Mouse (Mus musculus): ENCODE measurements at regions not wholly inside any gene's neighbourhood (a gene's known extent, or its start where the extent isn't known, plus 50 kb on each side); places are given as distances from the start of the nearest gene placed in this dataset.

DNA sequence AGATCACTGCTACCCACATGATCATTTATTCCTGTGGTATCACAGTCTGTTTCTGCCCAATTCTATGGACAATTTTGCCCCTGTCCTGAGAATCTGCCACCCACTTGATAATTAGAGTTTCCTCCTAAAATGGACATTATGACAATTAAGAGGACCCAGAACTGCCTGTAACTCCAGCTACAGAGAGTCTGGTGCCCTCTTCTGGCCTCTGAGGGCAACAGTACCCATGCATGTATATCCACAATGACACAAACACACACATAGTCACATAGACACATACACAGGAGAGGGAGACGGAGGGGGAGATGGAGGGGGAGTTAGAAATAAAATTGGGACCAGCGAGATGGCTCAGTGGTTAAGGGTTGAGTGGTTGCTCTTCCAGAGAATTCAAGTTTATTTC lies 170.9 kb upstream of the Ercc4 start:
- TF ChIP-seq TAL1 (conservative IDR thresholded peaks at IDR 0.05; ENCODE audit: low read depth, low read length) (no peak), GATA1 (IDR thresholded peaks at IDR 0.05; ENCODE audit: borderline replicate concordance, low read length) (no peak), CTCF (IDR thresholded peaks at IDR 0.05; ENCODE audit: low read depth, low read length) (no peak), POLR2AphosphoS5 (IDR thresholded peaks at IDR 0.05; ENCODE audit: insufficient replicate concordance, low read depth, low read length) (no peak)
